Mouse (Mus musculus): ENCODE measurements around the gene a. TPM values are rescaled to one million over a fixed set of nuclear protein-coding genes. Genes with fewer than 3 reads are reported as not detected.
"Not testable (repeated sequence)": the region's sequence is repeated elsewhere in the genome, so short reads cannot be mapped to it uniquely, and the experiment has no call there.

The a gene
- polyA plus RNA-seq, 1 experiment from 2014 or later, result not detected

DNA sequence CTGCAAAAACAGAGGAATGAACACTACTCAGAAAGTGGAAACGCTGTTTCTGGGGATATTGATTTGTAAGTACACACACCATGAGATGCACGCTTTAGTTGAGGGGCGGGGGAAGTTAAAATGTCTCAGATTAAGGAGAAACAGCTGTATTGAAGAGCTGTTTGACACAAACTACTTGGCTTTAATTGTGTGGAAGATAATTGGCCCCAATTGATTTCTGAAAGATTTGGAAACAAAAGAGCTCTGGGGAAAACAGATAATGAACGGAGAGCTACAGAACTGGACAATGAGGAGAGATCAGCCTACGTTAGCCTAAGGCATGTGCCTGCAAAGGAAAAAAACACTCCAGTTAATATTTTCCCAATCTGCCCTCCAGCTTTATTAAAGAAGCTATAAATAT lies 172.0 kb downstream of the a start:
- Histone ChIP-seq H3K27me3 (ENCODE audit: control insufficient read depth, insufficient read depth, low read length) (no peaks in the 10 kb centered on the region), H3K4me1 (ENCODE audit: control insufficient read depth, insufficient read depth, low read length) (no peaks in the 10 kb centered on the region), H3K27ac (ENCODE audit: low read depth, low read length) (no peak overlapping the region), H3K9me3 (ENCODE audit: control insufficient read depth, low read length) (no peaks in the 10 kb centered on the region), H3K9ac (ENCODE audit: low read depth, low read length) (no peak overlapping the region), H3K4me3 (ENCODE audit: low read length) (no peak overlapping the region), H3K36me3 (ENCODE audit: control insufficient read depth, insufficient read depth, low read length) (no peaks in the 10 kb centered on the region), H3K4me2 (replicated peaks; ENCODE audit: low read depth, low read length) (no peak overlapping the region)
- 66% methylated on average over 5 of the region's 5 CpGs for WGBS
- no peak for ATAC-seq (ENCODE audit: low FRiP score, low TSS enrichment)

DNA sequence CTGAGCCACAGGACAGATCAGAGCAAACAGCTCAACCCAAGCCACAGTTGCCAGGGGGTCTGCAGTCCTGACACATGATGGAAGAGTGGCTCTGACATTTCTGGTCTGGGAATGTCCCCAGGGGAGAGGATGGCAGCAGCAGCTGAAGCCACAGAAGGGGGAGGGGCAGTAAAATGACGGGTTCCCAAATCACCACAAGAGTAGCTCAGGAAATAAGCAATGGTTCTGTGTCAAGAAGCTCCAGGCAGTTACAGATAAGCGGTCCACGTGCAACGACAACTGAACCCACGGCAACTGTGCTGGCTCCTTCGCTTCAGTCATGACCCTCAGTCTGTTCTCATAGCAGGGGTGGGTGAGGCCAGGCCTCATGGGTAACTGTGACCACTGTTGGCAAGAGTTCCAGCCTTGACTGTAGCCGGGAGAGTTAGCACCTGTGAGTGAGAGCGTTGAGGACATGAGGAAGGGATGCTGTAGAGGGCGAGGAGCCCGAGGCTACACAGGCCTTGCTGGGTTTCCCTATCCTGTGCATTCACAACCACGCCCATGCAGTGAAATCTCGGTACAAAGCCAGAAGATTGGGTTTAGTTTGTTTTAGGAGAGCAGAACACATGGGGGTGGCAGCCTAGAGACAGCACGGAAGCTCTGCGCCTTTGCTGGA lies 178.7 kb downstream of the a start:
- ATAC-seq (ENCODE audit: low FRiP score, low TSS enrichment); H3K4me3 ChIP-seq (ENCODE audit: low read length); H3K9ac ChIP-seq (ENCODE audit: low read depth, low read length); H3K36me3 ChIP-seq (ENCODE audit: control insufficient read depth, insufficient read depth, low read length); H3K4me2 ChIP-seq (replicated peaks; ENCODE audit: low read depth, low read length); H3K27me3 ChIP-seq (ENCODE audit: control insufficient read depth, insufficient read depth, low read length); H3K27ac ChIP-seq (ENCODE audit: low read depth, low read length); H3K4me1 ChIP-seq (ENCODE audit: control insufficient read depth, insufficient read depth, low read length); H3K9me3 ChIP-seq (ENCODE audit: control insufficient read depth, low read length): not testable (repeated sequence)
- 66% methylated on average over 14 of the region's 14 CpGs for WGBS

DNA sequence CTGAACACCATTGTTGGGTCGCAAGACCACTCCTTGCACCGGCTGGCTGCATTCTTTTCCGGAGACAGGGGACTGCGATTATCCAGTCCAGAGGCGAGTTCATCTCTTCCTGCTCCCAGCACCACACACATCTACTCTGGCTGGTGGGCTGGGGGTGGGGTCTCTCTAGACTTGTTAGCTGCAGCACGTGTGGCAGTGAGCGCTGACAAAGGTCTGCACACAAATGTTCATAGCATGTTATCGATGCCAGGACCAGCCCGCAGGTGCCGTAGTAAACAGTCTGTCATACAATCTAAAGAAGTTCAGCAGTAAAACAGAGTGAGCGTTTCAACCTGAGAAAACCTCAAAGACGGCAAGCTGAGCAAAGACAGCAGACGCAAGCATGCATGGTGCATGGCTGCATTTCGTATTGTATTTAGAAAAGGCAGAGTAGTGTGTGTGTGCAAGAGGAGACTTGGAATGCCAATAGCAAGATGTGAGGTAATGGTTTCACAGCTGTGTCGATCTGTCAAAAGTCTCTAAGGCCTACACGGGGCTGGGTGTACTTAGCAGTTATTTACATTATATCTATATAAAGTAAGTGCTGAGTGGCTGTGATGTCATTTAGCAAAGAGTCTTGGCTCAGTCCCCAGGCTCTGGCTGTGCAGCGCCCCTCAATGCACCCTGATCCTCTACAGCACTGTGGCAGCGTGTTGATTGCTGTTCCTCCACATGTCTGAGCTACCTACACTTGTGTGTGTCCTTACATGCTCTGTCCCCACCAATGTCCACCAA lies 180.9 kb downstream of the a start:
- Histone ChIP-seq H3K9ac (ENCODE audit: low read depth, low read length) (no peak overlapping the region), H3K9me3 (ENCODE audit: control insufficient read depth, low read length) (no peaks in the 10 kb centered on the region), H3K4me3 (ENCODE audit: low read length) (no peak overlapping the region), H3K4me1 (ENCODE audit: control insufficient read depth, insufficient read depth, low read length) (no peaks in the 10 kb centered on the region), H3K36me3 (ENCODE audit: control insufficient read depth, insufficient read depth, low read length) (no peaks in the 10 kb centered on the region), H3K27me3 (ENCODE audit: control insufficient read depth, insufficient read depth, low read length) (no peaks in the 10 kb centered on the region), H3K27ac (ENCODE audit: low read depth, low read length) (no peak overlapping the region), H3K4me2 (replicated peaks; ENCODE audit: low read depth, low read length) (no peak overlapping the region)
- 68% methylated on average over 18 of the region's 18 CpGs for WGBS
- ATAC-seq (ENCODE audit: low FRiP score, low TSS enrichment), result no peak

GRCm38 (mm10) chr2:154972981-154973380 lies 181.8 kb downstream of the a start:
- ATAC-seq (ENCODE audit: low FRiP score, low TSS enrichment), result no peak
- Histone ChIP-seq H3K36me3 (ENCODE audit: control insufficient read depth, insufficient read depth, low read length) (no peaks in the 10 kb centered on the region), H3K4me1 (ENCODE audit: control insufficient read depth, insufficient read depth, low read length) (no peaks in the 10 kb centered on the region), H3K9ac (ENCODE audit: low read depth, low read length) (no peak overlapping the region), H3K4me3 (ENCODE audit: low read length) (no peak overlapping the region), H3K4me2 (replicated peaks; ENCODE audit: low read depth, low read length) (no peak overlapping the region), H3K9me3 (ENCODE audit: control insufficient read depth, low read length) (no peaks in the 10 kb centered on the region), H3K27ac (ENCODE audit: low read depth, low read length) (no peak overlapping the region), H3K27me3 (ENCODE audit: control insufficient read depth, insufficient read depth, low read length) (no peaks in the 10 kb centered on the region)
- WGBS, result 88% methylated on average over 5 of the region's 5 CpGs

DNA sequence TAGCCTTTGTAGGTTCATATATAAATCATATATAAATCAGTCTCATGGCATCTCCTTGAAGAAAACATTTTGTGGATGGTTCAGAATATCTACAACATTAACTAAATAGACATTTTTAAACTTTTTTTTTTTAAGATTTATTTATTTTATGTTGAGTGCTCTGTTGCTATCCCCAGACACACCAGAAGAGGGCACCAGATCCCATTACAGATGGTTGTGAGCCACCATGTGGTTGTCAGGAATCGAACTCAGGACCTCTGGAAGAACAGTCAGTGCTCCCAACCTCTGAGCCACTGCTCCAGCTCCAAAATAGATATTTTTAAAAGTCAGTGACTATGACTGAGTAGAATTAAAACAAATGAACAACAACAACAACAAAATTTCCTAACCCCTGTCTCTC lies 195.4 kb downstream of the a start:
- Histone ChIP-seq H3K27me3 (ENCODE audit: control insufficient read depth, insufficient read depth, low read length) (no peaks in the 10 kb centered on the region), H3K36me3 (ENCODE audit: control insufficient read depth, insufficient read depth, low read length) (no peaks in the 10 kb centered on the region), H3K9ac (ENCODE audit: low read depth, low read length) (no peak overlapping the region), H3K9me3 (ENCODE audit: control insufficient read depth, low read length) (no peaks in the 10 kb centered on the region), H3K4me1 (ENCODE audit: control insufficient read depth, insufficient read depth, low read length) (no peaks in the 10 kb centered on the region), H3K4me3 (ENCODE audit: low read length) (no peak overlapping the region), H3K27ac (ENCODE audit: low read depth, low read length) (no peak overlapping the region), H3K4me2 (replicated peaks; ENCODE audit: low read depth, low read length) (no peak overlapping the region)
- WGBS, result 84% methylated on average over 1 of the region's 1 CpGs
- ATAC-seq (ENCODE audit: low FRiP score, low TSS enrichment), result no peak

- 72% methylated on average over 8 of the region's 8 CpGs for WGBS
- H3K4me3 ChIP-seq (ENCODE audit: low read length), result no peak overlapping the region
- no peak overlapping the region for H3K9ac ChIP-seq (ENCODE audit: low read depth, low read length)
- no peaks in the 10 kb centered on the region for H3K9me3 ChIP-seq (ENCODE audit: control insufficient read depth, low read length)
- no peaks in the 10 kb centered on the region for H3K36me3 ChIP-seq (ENCODE audit: control insufficient read depth, insufficient read depth, low read length)
- no peak overlapping the region for H3K27ac ChIP-seq (ENCODE audit: low read depth, low read length)
- H3K27me3 ChIP-seq (ENCODE audit: control insufficient read depth, insufficient read depth, low read length), result no peaks in the 10 kb centered on the region
- H3K4me1 ChIP-seq (ENCODE audit: control insufficient read depth, insufficient read depth, low read length), result no peaks in the 10 kb centered on the region
- H3K4me2 ChIP-seq (replicated peaks; ENCODE audit: low read depth, low read length), result no peak overlapping the region
- no peak for ATAC-seq (ENCODE audit: low FRiP score, low TSS enrichment)
These were observed 200.2 kb downstream of the a start for GRCm38 (mm10) chr2:154991411-154991810.

DNA sequence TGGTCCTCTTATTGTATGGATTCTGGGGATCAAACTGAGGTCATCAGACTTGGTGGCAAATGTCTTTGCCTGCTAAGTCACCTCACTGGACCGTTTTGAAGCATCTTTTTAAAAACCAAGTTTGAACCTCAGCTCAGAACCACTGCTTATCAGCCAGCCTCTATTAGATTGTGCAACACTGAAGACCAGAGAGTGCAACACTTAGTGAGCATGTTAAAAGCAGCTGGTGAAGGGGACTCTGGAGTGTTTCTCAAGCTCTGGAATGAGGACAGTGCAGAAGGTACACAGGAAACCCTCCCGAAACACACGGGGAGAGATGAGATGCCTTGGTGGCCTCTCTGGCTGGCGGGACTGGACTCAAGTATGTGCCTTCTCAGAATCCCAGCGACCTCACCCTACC lies 200.9 kb downstream of the a start:
- Histone ChIP-seq H3K4me1 (ENCODE audit: control insufficient read depth, insufficient read depth, low read length) (no peaks in the 10 kb centered on the region), H3K27ac (ENCODE audit: low read depth, low read length) (no peak overlapping the region), H3K9me3 (ENCODE audit: control insufficient read depth, low read length) (no peaks in the 10 kb centered on the region), H3K4me2 (replicated peaks; ENCODE audit: low read depth, low read length) (no peak overlapping the region), H3K36me3 (ENCODE audit: control insufficient read depth, insufficient read depth, low read length) (no peaks in the 10 kb centered on the region), H3K9ac (ENCODE audit: low read depth, low read length) (no peak overlapping the region), H3K27me3 (ENCODE audit: control insufficient read depth, insufficient read depth, low read length) (no peaks in the 10 kb centered on the region), H3K4me3 (ENCODE audit: low read length) (no peak overlapping the region)
- 87% methylated on average over 5 of the region's 5 CpGs for WGBS
- no peak for ATAC-seq (ENCODE audit: low FRiP score, low TSS enrichment)

GRCm38 (mm10) chr2:155005491-155005890 lies 214.3 kb downstream of the a start:
- Histone ChIP-seq H3K9ac (ENCODE audit: low read depth, low read length) (no peak overlapping the region), H3K4me1 (ENCODE audit: control insufficient read depth, insufficient read depth, low read length) (no peaks in the 10 kb centered on the region), H3K36me3 (ENCODE audit: control insufficient read depth, insufficient read depth, low read length) (no peaks in the 10 kb centered on the region), H3K4me2 (replicated peaks; ENCODE audit: low read depth, low read length) (no peak overlapping the region), H3K27me3 (ENCODE audit: control insufficient read depth, insufficient read depth, low read length) (no peaks in the 10 kb centered on the region), H3K27ac (ENCODE audit: low read depth, low read length) (no peak overlapping the region), H3K9me3 (ENCODE audit: control insufficient read depth, low read length) (no peaks in the 10 kb centered on the region), H3K4me3 (ENCODE audit: low read length) (no peak overlapping the region)
- 92% methylated on average over 11 of the region's 11 CpGs for WGBS
- no peak for ATAC-seq (ENCODE audit: low FRiP score, low TSS enrichment)

DNA sequence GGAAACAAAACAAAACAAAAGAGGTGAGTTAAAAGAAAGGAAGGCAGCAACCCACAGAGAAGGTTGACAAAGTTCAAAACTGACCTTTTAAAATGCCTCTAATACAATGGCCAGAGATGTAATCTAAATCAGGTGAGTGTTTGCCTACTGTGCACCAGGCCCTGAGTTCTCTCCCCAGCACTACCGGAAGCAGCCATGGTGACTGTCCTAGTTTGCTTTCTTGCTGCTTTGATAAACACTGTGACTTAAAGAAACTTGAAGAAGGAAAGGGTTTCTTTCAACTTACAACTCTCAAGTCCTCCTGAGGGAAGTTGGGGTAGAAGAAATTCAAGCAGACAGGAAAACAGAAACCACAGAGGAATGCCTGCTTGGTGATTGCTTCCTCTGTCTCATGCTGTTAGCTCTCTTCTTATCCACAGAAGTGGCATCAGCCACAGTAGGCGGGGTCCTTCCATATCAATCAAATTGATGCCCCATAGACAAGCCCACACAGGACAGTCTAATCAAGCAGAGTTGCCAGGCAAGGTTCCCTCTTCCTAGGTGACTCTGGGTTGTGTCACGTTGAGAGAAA lies 220.0 kb downstream of the a start:
- Histone ChIP-seq H3K27me3 (ENCODE audit: control insufficient read depth, insufficient read depth, low read length) (no peaks in the 10 kb centered on the region), H3K4me1 (ENCODE audit: control insufficient read depth, insufficient read depth, low read length) (no peaks in the 10 kb centered on the region), H3K27ac (ENCODE audit: low read depth, low read length) (no peak overlapping the region), H3K9me3 (ENCODE audit: control insufficient read depth, low read length) (no peaks in the 10 kb centered on the region), H3K36me3 (ENCODE audit: control insufficient read depth, insufficient read depth, low read length) (no peaks in the 10 kb centered on the region), H3K9ac (ENCODE audit: low read depth, low read length) (no peak overlapping the region), H3K4me3 (ENCODE audit: low read length) (no peak overlapping the region), H3K4me2 (replicated peaks; ENCODE audit: low read depth, low read length) (no peak overlapping the region)
- WGBS, result 48% methylated on average over 3 of the region's 3 CpGs
- ATAC-seq (ENCODE audit: low FRiP score, low TSS enrichment), result no peak
